Mouse (Mus musculus) liver, embryonic 14.5 days (tissue): ENCODE results near the gene Eif2b2. TPM values are rescaled to one million over a fixed set of nuclear protein-coding genes. Genes with fewer than 3 reads are reported as not detected.
A peak's percentile ranks its signal among the peaks of the same experiment; 100 is the strongest.

Experiments used
- ATAC-seq: fragments of 200-750 bp; cut with Nextera tagmentation; 2 replicates; pipeline ENCODE4 v1.8.0; 2017; ENCODE audit warnings: moderate number of reproducible peaks, mild to moderate bottlenecking, moderate library complexity; ENCODE audit not compliant: insufficient read depth
- DNase-seq, 3 experiments: peaks; one replicate each; pipeline ENCODE4 v3.0.0-alpha.2; 2012 to 2013; ENCODE audit warnings: low read depth in 3 of 3, low spot score in 3 of 3
- H3K27ac ChIP-seq: fragments of 300-500 bp; sonication (generic); 2 replicates; pipeline ENCODE4 v1.5.1; 2014; ENCODE audit warnings: moderate library complexity, mild to moderate bottlenecking, control low read depth, inconsistent platforms
- H3K27me3 ChIP-seq: fragments of 300-500 bp; sonication (generic); 2 replicates; pipeline ENCODE4 v1.6.1; 2014; ENCODE audit warnings: mild to moderate bottlenecking, low read length, moderate library complexity; ENCODE audit not compliant: control insufficient read depth, insufficient read depth
- H3K36me3 ChIP-seq: fragments of 300-500 bp; sonication (generic); replicated peaks from 2 replicates; pipeline ENCODE4 v1.6.1; 2014; ENCODE audit warnings: low read depth; ENCODE audit not compliant: control insufficient read depth, insufficient read depth
- H3K4me1 ChIP-seq, 2 experiments: fragments of 200-500 bp in 1 of 2; fragments of 300-500 bp in 1 of 2; sonication (generic) in 1 of 2; replicated peaks; 2 replicates each; pipeline ENCODE4 v1.6.1; 2012 to 2014; ENCODE audit warnings: antibody characterized with exemption in 1 of 2, inconsistent platforms in 1 of 2, low read length in 1 of 2; ENCODE audit not compliant: control insufficient read depth in 2 of 2, insufficient read depth in 2 of 2
- H3K4me2 ChIP-seq: fragments of 300-500 bp; sonication (generic); 2 replicates; pipeline ENCODE4 v1.6.1; 2014; ENCODE audit warnings: low read depth, mild to moderate bottlenecking, control low read depth, moderate library complexity
- H3K4me3 ChIP-seq, 2 experiments: fragments of 200-500 bp in 1 of 2; fragments of 300-500 bp in 1 of 2; sonication (generic) in 1 of 2; 2 replicates each; pipeline ENCODE4 v1.5.1; 2012 to 2014; ENCODE audit warnings: low read depth in 2 of 2, low read length in 2 of 2, mild to moderate bottlenecking in 2 of 2, control low read depth in 1 of 2, inconsistent platforms in 1 of 2, moderate library complexity in 1 of 2; ENCODE audit not compliant: insufficient read depth in 1 of 2
- H3K9ac ChIP-seq: fragments of 300-500 bp; sonication (generic); replicated peaks from 2 replicates; pipeline ENCODE4 v1.6.1; 2014; ENCODE audit warnings: mild to moderate bottlenecking, control low read depth, moderate library complexity
- H3K9me3 ChIP-seq: fragments of 300-500 bp; sonication (generic); 2 replicates; pipeline ENCODE4 v1.6.1; 2016; ENCODE audit warnings: low read length, mixed read lengths; ENCODE audit not compliant: control insufficient read depth
- CTCF ChIP-seq: IDR thresholded peaks from 2 replicates; pipeline ENCODE4 v1.5.1; 2016; ENCODE audit warnings: antibody characterized with exemption, low read depth, control low read depth
- EP300 ChIP-seq: IDR thresholded peaks from 2 replicates; pipeline ENCODE4 v1.6.1; 2016; ENCODE audit warnings: antibody characterized with exemption, low read depth
- WGBS: fragments of 180-500 bp; shearing (Covaris S2); extraction: QIAGEN DNeasy Blood & Tissue Kit; methylation state at CpG from one replicate; pipeline ENCODE4 v1.1.7; 2014; ENCODE audit not compliant: insufficient replicate concordance; 5-methylcytosine and 5-hydroxymethylcytosine counted together
- polyA plus RNA-seq, 2 experiments: library from polyadenylated mRNA; depleted of rRNA in 1 of 2; stranded (reverse) in 1 of 2; unstranded in 1 of 2; fragments of >200 nt; fragmentation: Nextera tagmentation in 1 of 2; extraction: Ambion mirVana in 1 of 2; gene quantifications; 2 replicates each; pipeline versions ENCODE4 v1.2.1 to v1.2.3; 2012 to 2014

Eif2b2 gene
- polyA plus RNA-seq, 2 experiments: 39.9 to 47.8 TPM

DNA sequence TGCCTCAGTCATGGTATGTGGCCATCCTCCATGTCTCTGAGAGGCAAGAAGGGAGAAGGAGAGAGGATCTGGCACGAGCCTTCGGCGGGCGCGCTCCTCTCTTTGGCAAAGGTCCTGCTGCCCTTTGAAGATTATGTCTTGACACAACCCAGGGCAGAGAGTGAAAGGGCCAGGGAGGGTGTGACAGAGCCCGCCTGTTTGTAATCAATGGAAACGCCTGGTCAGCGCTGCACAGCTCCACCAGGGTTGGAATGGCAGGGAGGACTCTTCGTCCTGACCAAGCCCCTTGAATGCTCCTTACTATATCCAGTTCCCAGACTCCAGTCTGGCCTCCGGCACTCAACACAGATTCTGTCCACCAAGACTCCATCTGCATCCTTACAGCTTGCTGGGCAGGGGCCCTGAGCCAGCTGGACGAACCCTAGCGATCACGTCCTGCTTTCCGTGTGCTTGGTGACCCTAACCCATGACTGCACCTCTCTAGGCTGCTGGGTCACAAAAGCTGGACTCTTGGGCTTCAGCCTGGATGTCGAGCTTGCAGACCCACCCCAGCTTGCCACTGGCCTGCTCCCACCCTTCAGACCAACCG, 44.1 kb upstream of the Eif2b2 start:
- ATAC-seq (no peak), DNase-seq (no peak)
- WGBS: 62% methylated on average over 16 of the region's 16 CpGs
- TF ChIP-seq EP300 (no peak), CTCF (no peak)
- H3K4me3 ChIP-seq: no peak overlapping the region
- H3K27me3 ChIP-seq: peaks cover 6% of the 10 kb centered on the region
- H3K36me3 ChIP-seq: no peaks in the 10 kb centered on the region
- no peak overlapping the region for H3K27ac ChIP-seq
- H3K9ac ChIP-seq: no peak overlapping the region
- H3K9me3 ChIP-seq: no peaks in the 10 kb centered on the region
- H3K4me2 ChIP-seq: no peak overlapping the region
- H3K4me1 ChIP-seq: peaks cover 0 to 3% of the 10 kb centered on the region in 2 experiments; a peak in 1 of 4 replicates

- ATAC-seq (no peak), DNase-seq (no peak)
- H3K4me1 ChIP-seq: peaks cover 0 to 3% of the 10 kb centered on the region in 2 experiments; a peak in 1 of 4 replicates
- no peak overlapping the region for H3K9ac ChIP-seq
- no peaks in the 10 kb centered on the region for H3K36me3 ChIP-seq
- WGBS: 29% methylated on average over 11 of the region's 11 CpGs
- TF ChIP-seq CTCF (no peak), EP300 (no peak)
- no peak overlapping the region for H3K27ac ChIP-seq
- no peak overlapping the region for H3K4me3 ChIP-seq
- H3K4me2 ChIP-seq: no peak overlapping the region
- H3K9me3 ChIP-seq: no peaks in the 10 kb centered on the region
- H3K27me3 ChIP-seq: peaks cover 6% of the 10 kb centered on the region
Measured at GRCm38 (mm10) chr12:85175926-85176845, 43.1 kb upstream of the Eif2b2 start.

- Histone ChIP-seq H3K4me3 (peak overlapping the region; percentile 16 to 26; a peak in 2 of 4 replicates), H3K9me3 (no peaks in the 10 kb centered on the region), H3K9ac (no peak overlapping the region; the same call in 1 of the 2 replicates), H3K36me3 (no peaks in the 10 kb centered on the region), H3K4me2 (peak overlapping the region; percentile 46), H3K4me1 (peaks cover 0 to 3% of the 10 kb centered on the region in 2 experiments; a peak in 1 of 4 replicates), H3K27ac (no peak overlapping the region), H3K27me3 (peaks cover 7% of the 10 kb centered on the region)
- DNase-seq (peak; percentile 22 to 24 (median 23)), ATAC-seq (peak; percentile 57; the same call in 1 of the 2 replicates)
- 2% methylated on average over 32 of the region's 32 CpGs for WGBS
- no peak for TF ChIP-seq CTCF
- no peak for TF ChIP-seq EP300
Measured at GRCm38 (mm10) chr12:85176846-85177523, 42.3 kb upstream of the Eif2b2 start.

DNA sequence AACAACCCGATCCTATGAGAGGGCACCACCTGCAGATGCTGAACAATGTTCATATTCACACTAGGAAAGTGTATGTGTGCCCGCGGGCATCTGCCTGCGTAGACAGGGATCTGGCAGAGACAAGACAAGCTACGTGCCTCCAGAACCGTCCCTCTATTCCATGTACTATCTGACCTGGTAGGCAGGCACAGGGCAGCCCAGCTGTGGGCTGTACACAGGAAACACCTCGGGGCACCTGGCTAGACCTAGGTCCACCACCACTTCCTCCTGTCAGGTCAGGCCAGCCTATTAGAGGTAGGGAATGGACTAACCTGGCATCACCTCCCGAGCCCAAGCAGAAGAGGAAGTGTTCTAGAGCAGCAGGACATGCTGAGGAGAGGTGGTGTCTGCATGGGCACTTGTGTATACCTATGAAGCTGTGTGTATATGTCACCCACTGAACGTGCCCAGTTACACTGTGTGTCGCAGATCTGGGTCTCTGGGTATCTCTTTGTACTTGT, 41.5 kb upstream of the Eif2b2 start, which contains the start of gene Pgf:
Gene Pgf, minus strand, starts transcription at position 51 of the 500 bp plus-strand sequence.
- Histone ChIP-seq H3K27me3 (peaks cover 11% of the 10 kb centered on the region), H3K4me2 (peak within 1 kb of the TSS; percentile 46), H3K4me3 (peak within 1 kb of the TSS; percentile 16 to 26; a peak in 2 of 4 replicates), H3K27ac (no peak within 1 kb of the TSS), H3K4me1 (peaks cover 0 to 3% of the 10 kb centered on the region in 2 experiments; a peak in 1 of 4 replicates), H3K36me3 (no peaks in the 10 kb centered on the region), H3K9ac (no peak within 1 kb of the TSS; the same call in 1 of the 2 replicates), H3K9me3 (no peaks in the 10 kb centered on the region)
- ATAC-seq: no peak
- DNase-seq: no peak
- WGBS: 45% methylated on average over 10 of the region's 10 CpGs
- TF ChIP-seq CTCF (no peak), EP300 (no peak)
